Mouse (Mus musculus) CH12.LX (cell line): ENCODE data around the gene Ptprr. TPM values are rescaled to one million over a fixed set of nuclear protein-coding genes. Genes with fewer than 3 reads are reported as not detected.

ENCODE experiments used
- DNase-seq: peaks from one replicate; pipeline ENCODE4 v3.0.0-alpha.2; 2013; ENCODE audit errors: extremely low read depth
- H3K27ac ChIP-seq: 2 replicates; pipeline ENCODE4 v1.5.1; 2012; ENCODE audit warnings: low read depth, mild to moderate bottlenecking, control low read depth, moderate library complexity; ENCODE audit not compliant: insufficient read depth
- H3K27me3 ChIP-seq: replicated peaks from 2 replicates; pipeline ENCODE3; 2012; ENCODE audit warnings: inconsistent platforms
- H3K36me3 ChIP-seq, 2 experiments: replicated peaks in 1 of 2; 2 replicates each; pipeline versions ENCODE3 to v1.6.1; 2012; ENCODE audit warnings: inconsistent platforms in 1 of 2, low read length in 1 of 2, mild to moderate bottlenecking in 1 of 2, mixed read lengths in 1 of 2, moderate library complexity in 1 of 2; ENCODE audit not compliant: control insufficient read depth in 1 of 2, insufficient read depth in 1 of 2
- H3K4me1 ChIP-seq, 2 experiments: 2 replicates each; pipeline ENCODE4 v1.6.1; 2012; ENCODE audit warnings: inconsistent platforms in 1 of 2, moderate library complexity in 1 of 2; ENCODE audit not compliant: insufficient read depth in 2 of 2, control insufficient read depth in 1 of 2
- H3K4me2 ChIP-seq: 2 replicates; pipeline ENCODE4 v1.6.1; 2012; ENCODE audit warnings: low read depth, mild to moderate bottlenecking, control low read depth; ENCODE audit not compliant: poor library complexity, insufficient read depth, severe bottlenecking
- H3K4me3 ChIP-seq, 3 experiments: fragments of 150-350 bp in 1 of 3; sonication (generic) in 1 of 3; replicated peaks in 1 of 3; 2 replicates each; pipeline versions ENCODE3 to v1.5.1; 2011 to 2012; ENCODE audit warnings: low read depth in 2 of 3, low read length in 2 of 3, mild to moderate bottlenecking in 2 of 3, moderate library complexity in 2 of 3, control low read depth in 1 of 3, improper control_type of control experiment in 1 of 3, inconsistent platforms in 1 of 3, mixed read lengths in 1 of 3; ENCODE audit not compliant: poor library complexity in 1 of 3
- H3K79me2 ChIP-seq: replicated peaks from 2 replicates; pipeline ENCODE4 v1.6.1; 2012; ENCODE audit warnings: mild to moderate bottlenecking, moderate library complexity; ENCODE audit not compliant: control insufficient read depth, poor library complexity, insufficient read depth, severe bottlenecking; ENCODE audit errors: extremely low read depth
- H3K9ac ChIP-seq: 2 replicates; pipeline ENCODE4 v1.6.1; 2012; ENCODE audit warnings: low read depth, mild to moderate bottlenecking, control low read depth, moderate library complexity; ENCODE audit not compliant: insufficient read depth
- H3K9me3 ChIP-seq: replicated peaks from 2 replicates; pipeline ENCODE3; 2012; ENCODE audit warnings: low read length, inconsistent platforms, mixed read lengths
- BHLHE40 ChIP-seq: IDR thresholded peaks from 2 replicates; pipeline ENCODE4 v1.6.1; 2011; ENCODE audit warnings: mild to moderate bottlenecking, low read depth, low read length, improper control_type of control experiment
- EP300 ChIP-seq: IDR thresholded peaks from 2 replicates; pipeline ENCODE4 v1.6.1; 2011; ENCODE audit warnings: low read length, improper control_type of control experiment
- GABPA ChIP-seq: IDR thresholded peaks from 2 replicates; pipeline ENCODE4 v1.6.1; 2012; ENCODE audit warnings: low read depth, low read length, improper control_type of control experiment, inconsistent platforms; ENCODE audit not compliant: insufficient replicate concordance
- HCFC1 ChIP-seq: IDR thresholded peaks from 2 replicates; pipeline ENCODE4 v1.6.1; 2012; ENCODE audit warnings: low read depth, mild to moderate bottlenecking, inconsistent platforms, low read length, improper control_type of control experiment
- IRF4 ChIP-seq: IDR thresholded peaks from 2 replicates; pipeline ENCODE4 v1.6.1; 2014; ENCODE audit warnings: low read depth, mild to moderate bottlenecking, inconsistent platforms, low read length, improper control_type of control experiment
- JUND ChIP-seq: conservative IDR thresholded peaks from 2 replicates; pipeline ENCODE4 v1.6.1; 2011; ENCODE audit warnings: low read depth, low read length, improper control_type of control experiment
- MAFK ChIP-seq: IDR thresholded peaks from 2 replicates; pipeline ENCODE4 v1.6.1; 2011; ENCODE audit warnings: low read length, improper control_type of control experiment; ENCODE audit not compliant: insufficient replicate concordance
- MAX ChIP-seq: IDR thresholded peaks from 2 replicates; pipeline ENCODE4 v1.6.1; 2011; ENCODE audit warnings: low read length, improper control_type of control experiment
- MAZ ChIP-seq: IDR thresholded peaks from 2 replicates; pipeline ENCODE4 v1.6.1; 2012; ENCODE audit warnings: low read depth, mild to moderate bottlenecking, inconsistent platforms, low read length, improper control_type of control experiment, moderate library complexity
- MEF2A ChIP-seq: IDR thresholded peaks from 2 replicates; pipeline ENCODE4 v1.6.1; 2014; ENCODE audit warnings: low read depth, mild to moderate bottlenecking, inconsistent platforms, low read length, improper control_type of control experiment, borderline replicate concordance
- MXI1 ChIP-seq: IDR thresholded peaks from 2 replicates; pipeline ENCODE4 v1.6.1; 2011; ENCODE audit warnings: mild to moderate bottlenecking, low read depth, low read length, improper control_type of control experiment
- RAD21 ChIP-seq: IDR thresholded peaks from 2 replicates; pipeline ENCODE4 v1.6.1; 2011; ENCODE audit warnings: low read depth, mild to moderate bottlenecking, low read length, improper control_type of control experiment, moderate library complexity
- TBP ChIP-seq: conservative IDR thresholded peaks from 2 replicates; pipeline ENCODE4 v1.6.1; 2011; ENCODE audit warnings: low read depth, low read length, improper control_type of control experiment
- UBTF ChIP-seq: IDR thresholded peaks from 2 replicates; pipeline ENCODE4 v1.6.1; 2012; ENCODE audit warnings: low read depth, mild to moderate bottlenecking, inconsistent platforms, low read length, improper control_type of control experiment, moderate library complexity
- USF1 ChIP-seq: IDR thresholded peaks from 2 replicates; pipeline ENCODE4 v1.6.1; 2014; ENCODE audit warnings: low read depth, mild to moderate bottlenecking, inconsistent platforms, low read length, improper control_type of control experiment
- dilution Hi-C: fragments of 300-500 bp; cut with MboI; formaldehyde crosslinking; loops from 2 replicates; pipeline ENCODE4 v1.14.3; 2020; ENCODE audit warnings: low sequenced_read_pairs; ENCODE audit not compliant: extremely low pct_unique_long_range_greater_than_20kb, extremely low pct_ligation_motif_present
- in situ Hi-C: fragments of 300-500 bp; cut with MboI; formaldehyde crosslinking; loops from 3 replicates; pipeline ENCODE4 v1.14.3; 2019; ENCODE audit warnings: low sequenced_read_pairs, low pct_ligation_motif_present, low pct_unique_long_range_greater_than_20kb, mixed read lengths
- polyA plus RNA-seq: library from polyadenylated mRNA; unstranded; fragments of >175 nt; gene quantifications from 2 replicates; pipeline ENCODE4 v1.2.1, GENCODE M21; 2012; ENCODE audit warnings: low read depth; ENCODE audit not compliant: insufficient read length
- total RNA-seq, 2 experiments: library from RNA; depleted of rRNA; stranded (reverse); fragments of 300-350 nt in 1 of 2; fragments of >200 nt in 1 of 2; gene quantifications; 2 replicates each; pipeline ENCODE4 v1.2.3; 2012 to 2014

The Ptprr gene
- total and polyA plus RNA-seq, 3 experiments: 0.51 to 1.9 (median 0.81) TPM

GRCm38 (mm10) chr10:116006675-116007074, 11.3 kb upstream of the Ptprr start:
- Histone ChIP-seq H3K27me3 (no peaks in the 10 kb centered on the region), H3K4me3 (no peak overlapping the region), H3K9me3 (peaks cover 2% of the 10 kb centered on the region), H3K4me1 (no peaks in the 10 kb centered on the region), H3K79me2 (no peaks in the 10 kb centered on the region), H3K4me2 (no peak overlapping the region), H3K27ac (no peak overlapping the region), H3K9ac (no peak overlapping the region), H3K36me3 (no peaks in the 10 kb centered on the region)
- DNase-seq: no peak
- TF ChIP-seq TBP (no peak), EP300 (no peak), MAFK (no peak), BHLHE40 (no peak), JUND (no peak), MEF2A (no peak), USF1 (no peak), MXI1 (no peak), MAX (no peak), HCFC1 (no peak), UBTF (no peak), RAD21 (no peak), MAZ (no peak)
- in situ Hi-C loops (no loop called here), dilution Hi-C loops (no loop called here)

GRCm38 (mm10) chr10:116018480-116018891, 473 bp downstream of the Ptprr start:
- Histone ChIP-seq H3K4me1 (no peaks in the 10 kb centered on the region), H3K4me3 (no peak overlapping the region), H3K36me3 (no peaks in the 10 kb centered on the region), H3K27me3 (no peaks in the 10 kb centered on the region), H3K9ac (no peak overlapping the region), H3K9me3 (no peaks in the 10 kb centered on the region), H3K4me2 (no peak overlapping the region), H3K79me2 (no peaks in the 10 kb centered on the region), H3K27ac (no peak overlapping the region)
- no peak for TF ChIP-seq GABPA
- no peak for TF ChIP-seq IRF4
- in situ Hi-C loops: no loop called here
- dilution Hi-C loops: no loop called here
- no peak for DNase-seq
